ENCODE assay signal across 8 mouse cellular contexts in the genomic region with DNA sequence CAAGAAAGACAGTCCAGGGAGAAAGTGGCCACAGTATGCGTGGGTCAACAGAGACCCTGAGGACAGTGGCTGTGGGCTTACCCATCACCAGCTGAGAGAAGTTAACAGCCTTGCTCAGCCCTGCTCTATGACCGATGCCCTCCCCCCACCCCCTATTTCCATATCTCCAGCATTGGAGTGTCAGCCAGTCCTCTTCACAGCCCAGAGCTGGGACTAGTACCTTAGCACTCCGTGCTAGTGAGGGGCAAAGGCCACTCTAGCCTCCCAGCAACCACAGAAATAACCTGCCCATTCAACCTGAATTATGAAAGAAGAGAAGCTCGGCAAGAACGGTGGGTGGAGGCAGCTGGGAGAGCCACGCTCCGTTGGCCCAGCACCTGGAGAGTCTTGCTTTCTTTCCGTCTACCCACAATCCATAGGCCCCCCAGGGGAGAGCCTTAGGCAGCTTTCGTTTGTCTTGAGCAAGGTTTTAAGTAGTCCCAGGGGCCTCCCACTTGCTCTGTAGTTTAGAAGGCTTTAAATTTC. TPM values are rescaled to one million over a fixed set of nuclear protein-coding genes. Genes with fewer than 3 reads are reported as not detected.
A peak's percentile ranks its signal among the peaks of the same experiment; 100 is the strongest.
DNase-seq lines count a peak whose midpoint lies in the region; ATAC-seq and TF ChIP-seq lines count a peak whose summit lies in the region.

No protein-coding gene starts in this region.

- H3K4me2 ChIP-seq in lung, postnatal 0 days (replicated peaks; ENCODE audit: low read depth, low read length): peak overlapping the region; percentile 96
- peak overlapping the region; percentile 94; the same call in 1 of the 2 replicates for H3K4me2 ChIP-seq in forebrain, embryonic 15.5 days (replicated peaks)

- TF ChIP-seq CTCF in lung, postnatal 0 days (IDR thresholded peaks at IDR 0.05): no peak

- peaks cover 8% of the 10 kb centered on the region; the same call in 1 of the 2 replicates for H3K4me1 ChIP-seq in lung, postnatal 0 days (ENCODE audit: insufficient read depth, low read depth, low read length)
- peaks cover 18% of the 10 kb centered on the region for H3K4me1 ChIP-seq in forebrain, embryonic 15.5 days
- H3K4me1 ChIP-seq in limb, embryonic 10.5 days: peaks cover 21% of the 10 kb centered on the region

- WGBS in lung, postnatal 0 days: 22% methylated on average over 9 of the region's 9 CpGs
- WGBS in forebrain, embryonic 15.5 days: 6% methylated on average over 9 of the region's 9 CpGs
- 3% methylated on average over 9 of the region's 9 CpGs for WGBS in limb, embryonic 10.5 days

- no peaks in the 10 kb centered on the region for H3K27me3 ChIP-seq in lung, postnatal 0 days (replicated peaks; ENCODE audit: insufficient read depth, low read length)
- H3K27me3 ChIP-seq in forebrain, embryonic 15.5 days: peaks cover 20% of the 10 kb centered on the region
- peaks cover 57% of the 10 kb centered on the region for H3K27me3 ChIP-seq in limb, embryonic 10.5 days (ENCODE audit: low read depth, poor library complexity, severe bottlenecking)

- no peaks in the 10 kb centered on the region for H3K9me3 ChIP-seq in lung, postnatal 0 days (ENCODE audit: low read length)
- no peaks in the 10 kb centered on the region for H3K9me3 ChIP-seq in forebrain, embryonic 15.5 days
- no peaks in the 10 kb centered on the region for H3K9me3 ChIP-seq in limb, embryonic 10.5 days (replicated peaks)

- no peak for TF ChIP-seq EP300 in lung, postnatal 0 days (IDR thresholded peaks at IDR 0.05)

- DNase-seq in lung, postnatal 0 days (ENCODE audit: low spot score): no peak
- DNase-seq in lung, postnatal 10 days: no peak
- peak; percentile 33 for DNase-seq in limb, embryonic 10.5 days (ENCODE audit: low spot score)
- DNase-seq in retina, postnatal 1 day: peak; percentile 37
- no peak for DNase-seq in ovary, postnatal 14 days (ENCODE audit: low spot score)
- DNase-seq in gastrocnemius, adult 8-10 months (ENCODE audit: low spot score in 2 of 2): no peak
- no peak for DNase-seq in layer of hippocampus, adult 11-12 months (ENCODE audit: low spot score)

- no peak overlapping the region for H3K9ac ChIP-seq in lung, postnatal 0 days (replicated peaks; ENCODE audit: low read depth)
- H3K9ac ChIP-seq in forebrain, embryonic 15.5 days (replicated peaks): no peak overlapping the region

- no peaks in the 10 kb centered on the region for H3K36me3 ChIP-seq in lung, postnatal 0 days (ENCODE audit: insufficient read depth, low read length)
- no peaks in the 10 kb centered on the region for H3K36me3 ChIP-seq in forebrain, embryonic 15.5 days
- H3K36me3 ChIP-seq in limb, embryonic 10.5 days: no peaks in the 10 kb centered on the region

- peak overlapping the region; percentile 52; the same call in 1 of the 2 replicates for H3K4me3 ChIP-seq in lung, postnatal 0 days (ENCODE audit: low read depth, low read length)
- H3K4me3 ChIP-seq in forebrain, embryonic 15.5 days: no peak overlapping the region
- H3K4me3 ChIP-seq in limb, embryonic 10.5 days: peak overlapping the region; percentile 61

- no peak for ATAC-seq in lung, postnatal 0 days
- no peak for ATAC-seq in forebrain, embryonic 15.5 days (replicated peaks)

- H3K27ac ChIP-seq in lung, postnatal 0 days (ENCODE audit: low read length): no peak overlapping the region
- H3K27ac ChIP-seq in forebrain, embryonic 15.5 days (replicated peaks): no peak overlapping the region
- H3K27ac ChIP-seq in limb, embryonic 10.5 days: no peak overlapping the region

RNA-seq across cellular contexts. Expression of a gene that starts 1.5 kb away (rescaled TPM):
- polyA plus RNA-seq in lung, postnatal 0 days (2015; fragmentation: Nextera tagmentation; extraction: Ambion mirVana): 17.7 and 18.3 TPM in 2 replicates
- 32.5 and 33.5 TPM in 2 replicates for polyA plus RNA-seq in forebrain, embryonic 15.5 days (2015; fragmentation: Nextera tagmentation; extraction: Ambion mirVana)
- polyA plus RNA-seq in limb, embryonic 10.5 days (2016; fragmentation: Nextera tagmentation; extraction: Ambion mirVana): 10.7 and 11.3 TPM in 2 replicates
- total RNA-seq in gastrocnemius, adult 8-10 months (2022): 100 to 1,000 TPM; 202 to 429 (median 324) TPM

RNA-seq across cellular contexts. Expression of a gene that starts 51.6 kb away (rescaled TPM):
- polyA plus RNA-seq in lung, postnatal 0 days (2015; fragmentation: Nextera tagmentation; extraction: Ambion mirVana): 72.6 and 73.1 TPM in 2 replicates
- 139 and 140 TPM in 2 replicates for polyA plus RNA-seq in forebrain, embryonic 15.5 days (2015; fragmentation: Nextera tagmentation; extraction: Ambion mirVana)
- 190 and 195 TPM in 2 replicates for polyA plus RNA-seq in limb, embryonic 10.5 days (2016; fragmentation: Nextera tagmentation; extraction: Ambion mirVana)
- total RNA-seq in gastrocnemius, adult 8-10 months (2022): 10 to 100 TPM; 37.3 to 57.8 (median 46.3) TPM

Comparison
In these comparisons a context has a peak if more than half of its experiments do, and no peak if none do; other contexts are left out.
1. DNase-seq: peak in limb, embryonic 10.5 days (single experiment) and retina, postnatal 1 day (single experiment); none in lung, postnatal 0 days (single experiment), lung, postnatal 10 days (single experiment), ovary, postnatal 14 days (single experiment), gastrocnemius, adult 8-10 months (0 of 2) and layer of hippocampus, adult 11-12 months (single experiment).